Comparison of ENCODE assay signal across 25 mouse cellular contexts in genomic region chr10:58532177-58532576, GRCm38 (mm10). TPM values are rescaled to one million over a fixed set of nuclear protein-coding genes. Genes with fewer than 3 reads are reported as not detected.
DNase-seq lines count a peak whose midpoint lies in the region; ATAC-seq and TF ChIP-seq lines count a peak whose summit lies in the region.
"Had no signal": no experiment of that assay in that cellular context is flagged by ENCODE, and none has a peak within 500 bp of the region (broad histone marks: within the 10 kb centered on the region; RNA-seq: fewer than 3 reads in every experiment).

No protein-coding gene starts in this region.

- ATAC-seq in liver, embryonic 11.5 days (replicated peaks; ENCODE audit: low FRiP score) = no peak
- ATAC-seq in hindbrain, embryonic 11.5 days (ENCODE audit: low FRiP score) = no peak
- ATAC-seq: forebrain, embryonic 14.5 days; forebrain, embryonic 16.5 days had no signal

- H3K27me3 ChIP-seq in liver, adult 2 months (ENCODE audit: control insufficient read depth, insufficient read depth, low read length) = no peaks in the 10 kb centered on the region
- no peaks in the 10 kb centered on the region for H3K27me3 ChIP-seq in liver, embryonic 11.5 days (replicated peaks; ENCODE audit: control insufficient read depth, insufficient read depth, low read length)
- H3K27me3 ChIP-seq in ES-Bruce4 (ENCODE audit: control insufficient read depth, insufficient read depth, low read length, poor library complexity, severe bottlenecking) = no peaks in the 10 kb centered on the region
- H3K27me3 ChIP-seq in hindbrain, embryonic 11.5 days (ENCODE audit: control insufficient read depth, insufficient read depth, low read length) = no peaks in the 10 kb centered on the region
- H3K27me3 ChIP-seq: embryonic facial prominence, embryonic 13.5 days; embryonic facial prominence, embryonic 15.5 days; forebrain, embryonic 12.5 days had no signal

- H3K36me3 ChIP-seq in liver, adult 2 months (ENCODE audit: control insufficient read depth, insufficient read depth, low read length) = peaks cover 2% of the 10 kb centered on the region; the same call in 1 of the 2 replicates
- H3K36me3 ChIP-seq in liver, embryonic 11.5 days (ENCODE audit: control insufficient read depth, insufficient read depth, low read length) = no peaks in the 10 kb centered on the region
- peaks cover 12% of the 10 kb centered on the region for H3K36me3 ChIP-seq in ES-Bruce4 (ENCODE audit: control insufficient read depth, insufficient read depth, low read length, poor library complexity, severe bottlenecking)
- peaks cover 5% of the 10 kb centered on the region for H3K36me3 ChIP-seq in ES-E14 (ENCODE audit: control insufficient read depth, insufficient read depth, low read length, poor library complexity, severe bottlenecking)
- no peaks in the 10 kb centered on the region for H3K36me3 ChIP-seq in hindbrain, embryonic 11.5 days (ENCODE audit: control insufficient read depth, insufficient read depth, low read length)

- peak; percentile 28 for DNase-seq in liver, adult 2 months (ENCODE audit: extremely low read depth, low read depth, low spot score)
- DNase-seq in liver, embryonic 11.5 days (ENCODE audit: low spot score) = no peak
- DNase-seq in ES-E14 (ENCODE audit: low read depth, low spot score) = peak; percentile 57
- DNase-seq in ZHBTc4 (ENCODE audit: low read depth, low spot score) = peak; percentile 88
- DNase-seq in left cerebral cortex, adult 18-20 months (ENCODE audit: low spot score in 2 of 2) = no peak
- no peak for DNase-seq in layer of hippocampus, postnatal 10 days (ENCODE audit: low spot score in 2 of 2)
- DNase-seq in hindbrain, embryonic 11.5 days (ENCODE audit: low spot score) = no peak
- DNase-seq: adrenal gland, adult 2 months; adrenal gland, postnatal 10 days; adrenal gland, postnatal 25 days; cerebellum, adult 11 months; cerebellum, adult 18-20 months; cerebellum, adult 8-10 months; cerebellum, adult 9-11 months; cerebellum, postnatal 14 days; cerebellum, postnatal 36 days; embryo, embryonic 11 days had no signal

- H3K4me3 ChIP-seq in liver, adult 2 months (ENCODE audit: insufficient read depth, low read depth, low read length) = no peak overlapping the region
- no peak overlapping the region for H3K4me3 ChIP-seq in liver, embryonic 11.5 days (ENCODE audit: low read depth, low read length)
- H3K4me3 ChIP-seq in ES-Bruce4 (ENCODE audit: low read depth, low read length) = no peak overlapping the region
- H3K4me3 ChIP-seq in ES-E14 (ENCODE audit: insufficient read depth in 1 of 2, low read depth in 1 of 2, low read length in 2 of 2, poor library complexity in 1 of 2, severe bottlenecking in 1 of 2) = peak overlapping the region in 1 of 2 experiments; percentile 24; a peak in 2 of 4 replicates
- no peak overlapping the region for H3K4me3 ChIP-seq in hindbrain, embryonic 11.5 days (ENCODE audit: low read depth, low read length)
- H3K4me3 ChIP-seq: embryonic facial prominence, embryonic 13.5 days; embryonic facial prominence, embryonic 15.5 days; erythroblast, embryonic 14.5 days; forebrain, embryonic 10.5 days; forebrain, embryonic 12.5 days had no signal

- no peak for TF ChIP-seq POLR2A in liver, adult 2 months (IDR thresholded peaks at IDR 0.05; ENCODE audit: extremely low read depth, insufficient read depth, low read length)
- TF ChIP-seq POLR2A in ES-Bruce4 (IDR thresholded peaks at IDR 0.05; ENCODE audit: insufficient read depth, low read length) = no peak

- no peak overlapping the region for H3K27ac ChIP-seq in liver, adult 2 months (replicated peaks; ENCODE audit: insufficient read depth, low read depth, low read length)
- H3K27ac ChIP-seq in liver, embryonic 11.5 days (ENCODE audit: low read depth, low read length) = no peak overlapping the region
- H3K27ac ChIP-seq in ES-Bruce4 (ENCODE audit: insufficient read depth, low read length) (peak overlapping the region; percentile 57), ES-E14 (ENCODE audit: insufficient read depth, low read depth, low read length, poor library complexity, severe bottlenecking) (peak overlapping the region; percentile 98; the same call in 1 of the 2 replicates)
- no peak overlapping the region for H3K27ac ChIP-seq in hindbrain, embryonic 11.5 days (ENCODE audit: low read depth, low read length)
- H3K27ac ChIP-seq: embryonic facial prominence, embryonic 13.5 days; embryonic facial prominence, embryonic 15.5 days; forebrain, embryonic 10.5 days; forebrain, embryonic 12.5 days had no signal

- no peaks in the 10 kb centered on the region for H3K9me3 ChIP-seq in liver, embryonic 11.5 days (ENCODE audit: control insufficient read depth, low read length)
- H3K9me3 ChIP-seq in ES-Bruce4 (replicated peaks; ENCODE audit: control insufficient read depth, insufficient read depth, low read length, poor library complexity, severe bottlenecking) (peaks cover 16% of the 10 kb centered on the region), ES-E14 (ENCODE audit: control insufficient read depth, insufficient read depth, low read depth, low read length) (peaks cover 5% of the 10 kb centered on the region)
- no peaks in the 10 kb centered on the region for H3K9me3 ChIP-seq in hindbrain, embryonic 11.5 days (ENCODE audit: control insufficient read depth, low read length)
- H3K9me3 ChIP-seq: embryonic facial prominence, embryonic 15.5 days; forebrain, embryonic 12.5 days had no signal

- no peaks in the 10 kb centered on the region; the same call in 1 of the 2 replicates for H3K4me1 ChIP-seq in liver, adult 2 months (ENCODE audit: control insufficient read depth, insufficient read depth, low read length)
- no peaks in the 10 kb centered on the region for H3K4me1 ChIP-seq in liver, embryonic 11.5 days (replicated peaks; ENCODE audit: control insufficient read depth, insufficient read depth, low read length)
- H3K4me1 ChIP-seq in ES-Bruce4 (ENCODE audit: control insufficient read depth, insufficient read depth, low read length) = no peaks in the 10 kb centered on the region
- H3K4me1 ChIP-seq in ES-E14 (ENCODE audit: control insufficient read depth in 2 of 2, insufficient read depth in 2 of 2, low read length in 2 of 2, poor library complexity in 1 of 2) = peaks cover 3 to 4% of the 10 kb centered on the region in 2 experiments
- H3K4me1 ChIP-seq in hindbrain, embryonic 11.5 days (replicated peaks; ENCODE audit: control insufficient read depth, insufficient read depth, low read length) = no peaks in the 10 kb centered on the region
- H3K4me1 ChIP-seq: embryonic facial prominence, embryonic 13.5 days; embryonic facial prominence, embryonic 15.5 days; forebrain, embryonic 10.5 days; forebrain, embryonic 12.5 days had no signal

- TF ChIP-seq CTCF in liver, adult 2 months (IDR thresholded peaks at IDR 0.05; ENCODE audit: low read depth, low read length) = no peak
- no peak for TF ChIP-seq CTCF in ES-Bruce4 (IDR thresholded peaks at IDR 0.05; ENCODE audit: low read depth, low read length)

- no peak for TF ChIP-seq EP300 in ES-Bruce4 (IDR thresholded peaks at IDR 0.05; ENCODE audit: insufficient read depth, low read depth, low read length)

- no peak overlapping the region for H3K4me2 ChIP-seq in liver, embryonic 11.5 days
- H3K4me2 ChIP-seq in hindbrain, embryonic 11.5 days (replicated peaks; ENCODE audit: low read depth, low read length) = no peak overlapping the region
- H3K4me2 ChIP-seq: embryonic facial prominence, embryonic 13.5 days; embryonic facial prominence, embryonic 15.5 days; forebrain, embryonic 12.5 days had no signal

- WGBS in liver, adult 2 months = 31% methylated on average over 2 of the region's 2 CpGs
- 89% methylated on average over 2 of the region's 2 CpGs for WGBS in liver, embryonic 11.5 days
- 88% methylated on average over 2 of the region's 2 CpGs for WGBS in hindbrain, embryonic 11.5 days

- in situ Hi-C loops in ES-E14 (cut with MboI; ENCODE audit: low sequenced_read_pairs in 2 of 2, unreplicated experiment in 2 of 2) = no loop called here

- H3K9ac ChIP-seq in liver, adult 2 months (ENCODE audit: low read depth, low read length) = no peak overlapping the region
- no peak overlapping the region for H3K9ac ChIP-seq in liver, embryonic 11.5 days (ENCODE audit: low read depth, low read length)
- no peak overlapping the region for H3K9ac ChIP-seq in ES-Bruce4 (ENCODE audit: low read depth, poor library complexity, severe bottlenecking)
- H3K9ac ChIP-seq in ES-E14 (ENCODE audit: insufficient read depth, low read depth, low read length, poor library complexity, severe bottlenecking) = no peak overlapping the region
- no peak overlapping the region for H3K9ac ChIP-seq in hindbrain, embryonic 11.5 days (ENCODE audit: low read depth, low read length)
- H3K9ac ChIP-seq: embryonic facial prominence, embryonic 13.5 days; embryonic facial prominence, embryonic 15.5 days; forebrain, embryonic 12.5 days had no signal

- H3K79me2 ChIP-seq in liver, adult 2 months (ENCODE audit: control insufficient read depth, insufficient read depth, low read length) = no peaks in the 10 kb centered on the region

TF ChIP-seq in ES-E14, 5 proteins besides CTCF, POLR2A, EP300 and RAD21:
- TF ChIP-seq ZNF384 (IDR thresholded peaks at IDR 0.05; ENCODE audit: low read depth, low read length) (no peak), CHD2 (IDR thresholded peaks at IDR 0.05; ENCODE audit: low read depth, low read length) (peak; percentile 71)

RNA-seq across cellular contexts. Expression of gene Ccdc138, which starts 34.4 kb away (rescaled TPM):
- total RNA-seq in liver, adult 2 months (2014; rRNA removed) = 1.8 and 2.5 TPM in 2 replicates
- polyA plus RNA-seq in liver, adult 2 months (2012; rRNA removed) = 0.31 and 0.54 TPM in 2 replicates
- 4.9 and 5.3 TPM in 2 replicates for polyA plus RNA-seq in liver, embryonic 11.5 days (2014; fragmentation: Nextera tagmentation; extraction: Ambion mirVana)
- polyA plus RNA-seq in ES-Bruce4 (2011; ENCODE audit: insufficient read depth, insufficient read length, low read depth, missing spikeins) = 19.3 TPM in 2 replicates
- 6.6 and 8.0 TPM in 2 replicates for total RNA-seq in ES-E14 (2012; rRNA removed)
- 1 to 10 TPM; 3.9 TPM for total RNA-seq in left cerebral cortex, adult 18-20 months (2021)
- total RNA-seq in layer of hippocampus, postnatal 10 days (2021) = 1 to 10 TPM; 6.2 to 7.8 TPM
- polyA plus RNA-seq in hindbrain, embryonic 11.5 days (2014; fragmentation: Nextera tagmentation; extraction: Ambion mirVana) = 13.0 and 14.5 TPM in 2 replicates

Comparison
In these comparisons a context has a peak if more than half of its experiments do, and no peak if none do; other contexts are left out.
1. DNase-seq: peak in liver, adult 2 months (single experiment), ES-E14 (single experiment) and ZHBTc4 (single experiment); none in liver, embryonic 11.5 days (single experiment), left cerebral cortex, adult 18-20 months (0 of 2), layer of hippocampus, postnatal 10 days (0 of 2) and hindbrain, embryonic 11.5 days (single experiment).
2. H3K27ac ChIP-seq: peak in ES-Bruce4 (single experiment) and ES-E14 (single experiment); none in liver, adult 2 months (single experiment), liver, embryonic 11.5 days (single experiment) and hindbrain, embryonic 11.5 days (single experiment).